Comparison of ENCODE assay signal across 12 mouse cellular contexts in genomic region chr2:168931686-168932085, GRCm38 (mm10).
"Had no signal": no experiment of that assay in that cellular context is flagged by ENCODE, and none has a peak within 500 bp of the region (broad histone marks: within the 10 kb centered on the region; RNA-seq: fewer than 3 reads in every experiment).

No protein-coding gene starts in this region.

- ATAC-seq: intestine, embryonic 15.5 days; liver, postnatal 0 days; lung, postnatal 0 days; midbrain, embryonic 15.5 days had no signal

- DNase-seq: kidney, adult 11 months; kidney, adult 8-10 months; kidney, postnatal 10 days; kidney, postnatal 36 days; left cerebral cortex, postnatal 4 days; liver, postnatal 0 days; lung, embryonic 14.5 days; right cerebral cortex, adult 18-20 months; thymus, postnatal 36 days had no signal
